Mouse (Mus musculus) embryonic facial prominence, embryonic 10.5 days (tissue): ENCODE results near the gene Ncoa3. TPM values are rescaled to one million over a fixed set of nuclear protein-coding genes. Genes with fewer than 3 reads are reported as not detected.
A peak's percentile ranks its signal among the peaks of the same experiment; 100 is the strongest.

Experiments
- DNase-seq: peaks from one replicate; pipeline ENCODE4 v3.0.0-alpha.2; 2017; ENCODE audit warnings: low spot score
- H3K27ac ChIP-seq: fragments of 300-500 bp; sonication (generic); replicated peaks from 2 replicates; pipeline ENCODE4 v1.5.1; 2016; ENCODE audit warnings: mild to moderate bottlenecking
- H3K27me3 ChIP-seq: fragments of 300-500 bp; sonication (generic); replicated peaks from 2 replicates; pipeline ENCODE4 v1.6.1; 2016; ENCODE audit warnings: low read depth, mild to moderate bottlenecking; ENCODE audit not compliant: poor library complexity, severe bottlenecking
- H3K36me3 ChIP-seq: fragments of 300-500 bp; sonication (generic); replicated peaks from 2 replicates; pipeline ENCODE4 v1.6.1; 2016; ENCODE audit warnings: mild to moderate bottlenecking, moderate library complexity
- H3K4me1 ChIP-seq: fragments of 300-500 bp; sonication (generic); 2 replicates; pipeline ENCODE4 v1.6.1; 2016
- H3K4me3 ChIP-seq: fragments of 300-500 bp; sonication (generic); 2 replicates; pipeline ENCODE4 v1.5.1; 2016; ENCODE audit warnings: mild to moderate bottlenecking, moderate library complexity
- H3K9me3 ChIP-seq: fragments of 300-500 bp; sonication (generic); 2 replicates; pipeline ENCODE4 v1.6.1; 2016; ENCODE audit warnings: mild to moderate bottlenecking
- WGBS: fragments of 180-500 bp; shearing (Covaris S2); methylation state at CpG from one replicate; pipeline ENCODE4 v1.1.7; 2016; 5-methylcytosine and 5-hydroxymethylcytosine counted together
- polyA plus RNA-seq: library from polyadenylated mRNA; unstranded; fragments of >200 nt; fragmentation: Nextera tagmentation; extraction: Ambion mirVana; gene quantifications from 2 replicates; pipeline ENCODE4 v1.2.1, GENCODE M21; 2016

Ncoa3 gene
- polyA plus RNA-seq, 1 experiment from 2014 or later, result 16.0 TPM

- Histone ChIP-seq H3K36me3 (peaks cover 97% of the 10 kb centered on the region), H3K27ac (no peak overlapping the region), H3K9me3 (no peaks in the 10 kb centered on the region), H3K4me3 (no peak overlapping the region), H3K4me1 (peaks cover 44% of the 10 kb centered on the region), H3K27me3 (no peaks in the 10 kb centered on the region)
- WGBS, result 91% methylated on average over 9 of the region's 9 CpGs
- no peak for DNase-seq
Measured at GRCm38 (mm10) chr2:166088991-166089390, 96.6 kb downstream of the Ncoa3 start.

GRCm38 (mm10) chr2:166090131-166090581 is 97.7 kb downstream of the Ncoa3 start:
- Histone ChIP-seq H3K27ac (peak overlapping the region; percentile 73), H3K36me3 (peaks cover 99% of the 10 kb centered on the region), H3K4me1 (peaks cover 40% of the 10 kb centered on the region), H3K27me3 (no peaks in the 10 kb centered on the region), H3K9me3 (no peaks in the 10 kb centered on the region), H3K4me3 (peak overlapping the region; percentile 5; the same call in 1 of the 2 replicates)
- WGBS, result 29% methylated on average over 7 of the region's 7 CpGs
- peak; percentile 59 for DNase-seq

- Histone ChIP-seq H3K27ac (peak overlapping the region; percentile 57), H3K36me3 (peaks cover 99% of the 10 kb centered on the region), H3K27me3 (no peaks in the 10 kb centered on the region), H3K4me1 (peaks cover 39% of the 10 kb centered on the region), H3K9me3 (no peaks in the 10 kb centered on the region), H3K4me3 (no peak overlapping the region)
- DNase-seq, result no peak
Measured at GRCm38 (mm10) chr2:166091599-166091998, 99.2 kb downstream of the Ncoa3 start.

GRCm38 (mm10) chr2:166092412-166092811 is 100.0 kb downstream of the Ncoa3 start:
- no peak for DNase-seq
- no peak overlapping the region for H3K4me3 ChIP-seq
- H3K9me3 ChIP-seq, result no peaks in the 10 kb centered on the region
- peaks cover 98% of the 10 kb centered on the region for H3K36me3 ChIP-seq
- WGBS, result 91% methylated on average over 6 of the region's 6 CpGs
- no peaks in the 10 kb centered on the region for H3K27me3 ChIP-seq
- H3K27ac ChIP-seq, result no peak overlapping the region
- peaks cover 36% of the 10 kb centered on the region for H3K4me1 ChIP-seq

GRCm38 (mm10) chr2:166096300-166096699 is 103.9 kb downstream of the Ncoa3 start:
- Histone ChIP-seq H3K4me3 (no peak overlapping the region), H3K27me3 (no peaks in the 10 kb centered on the region), H3K4me1 (peaks cover 27% of the 10 kb centered on the region), H3K27ac (no peak overlapping the region), H3K9me3 (no peaks in the 10 kb centered on the region), H3K36me3 (peaks cover 98% of the 10 kb centered on the region)
- 95% methylated on average over 6 of the region's 6 CpGs for whole genome bisulfite sequencing
- no peak for DNase-seq

- no peaks in the 10 kb centered on the region for H3K27me3 ChIP-seq
- peaks cover 98% of the 10 kb centered on the region for H3K36me3 ChIP-seq
- H3K9me3 ChIP-seq, result no peaks in the 10 kb centered on the region
- H3K4me1 ChIP-seq, result peaks cover 24% of the 10 kb centered on the region
- H3K27ac ChIP-seq, result no peak overlapping the region
- DNase-seq, result no peak
- H3K4me3 ChIP-seq, result no peak overlapping the region
- 93% methylated on average over 1 of the region's 1 CpGs for WGBS
Measured at GRCm38 (mm10) chr2:166096834-166097233, 104.4 kb downstream of the Ncoa3 start.

- Histone ChIP-seq H3K9me3 (no peaks in the 10 kb centered on the region), H3K4me1 (peaks cover 19% of the 10 kb centered on the region), H3K27me3 (no peaks in the 10 kb centered on the region), H3K36me3 (peaks cover 98% of the 10 kb centered on the region), H3K4me3 (no peak overlapping the region), H3K27ac (peak overlapping the region; percentile 54; the same call in 1 of the 2 replicates)
- DNase-seq, result peak; percentile 43
- WGBS, result 82% methylated on average over 18 of the region's 18 CpGs
Measured at GRCm38 (mm10) chr2:166097443-166098291, 105.2 kb downstream of the Ncoa3 start.

GRCm38 (mm10) chr2:166098292-166098933 is 106.0 kb downstream of the Ncoa3 start:
- peaks cover 24% of the 10 kb centered on the region for H3K4me1 ChIP-seq
- no peak overlapping the region for H3K4me3 ChIP-seq
- WGBS, result 70% methylated on average over 15 of the region's 15 CpGs
- H3K36me3 ChIP-seq, result peaks cover 98% of the 10 kb centered on the region
- DNase-seq, result no peak
- H3K27ac ChIP-seq, result peak overlapping the region; percentile 54; the same call in 1 of the 2 replicates
- H3K27me3 ChIP-seq, result no peaks in the 10 kb centered on the region
- H3K9me3 ChIP-seq, result no peaks in the 10 kb centered on the region

GRCm38 (mm10) chr2:166100309-166101262 is 108.2 kb downstream of the Ncoa3 start:
- no peak overlapping the region for H3K4me3 ChIP-seq
- H3K27ac ChIP-seq, result no peak overlapping the region
- H3K9me3 ChIP-seq, result no peaks in the 10 kb centered on the region
- peaks cover 33% of the 10 kb centered on the region for H3K4me1 ChIP-seq
- no peaks in the 10 kb centered on the region for H3K27me3 ChIP-seq
- H3K36me3 ChIP-seq, result peaks cover 97% of the 10 kb centered on the region
- DNase-seq, result no peak
- 90% methylated on average over 21 of the region's 21 CpGs for whole genome bisulfite sequencing

GRCm38 (mm10) chr2:166102893-166103292 is 110.5 kb downstream of the Ncoa3 start:
- peak overlapping the region; percentile 31; the same call in 1 of the 2 replicates for H3K27ac ChIP-seq
- 75% methylated on average over 7 of the region's 7 CpGs for WGBS
- no peaks in the 10 kb centered on the region for H3K9me3 ChIP-seq
- no peak overlapping the region for H3K4me3 ChIP-seq
- no peak for DNase-seq
- peaks cover 98% of the 10 kb centered on the region for H3K36me3 ChIP-seq
- peaks cover 28% of the 10 kb centered on the region for H3K4me1 ChIP-seq
- H3K27me3 ChIP-seq, result no peaks in the 10 kb centered on the region

- Histone ChIP-seq H3K27ac (no peak overlapping the region), H3K27me3 (no peaks in the 10 kb centered on the region), H3K4me3 (no peak overlapping the region), H3K36me3 (peaks cover 97% of the 10 kb centered on the region), H3K4me1 (peaks cover 31% of the 10 kb centered on the region), H3K9me3 (no peaks in the 10 kb centered on the region)
- WGBS, result 88% methylated on average over 9 of the region's 9 CpGs
- DNase-seq, result no peak
Measured at GRCm38 (mm10) chr2:166105911-166106310, 113.5 kb downstream of the Ncoa3 start.

- Histone ChIP-seq H3K4me1 (peaks cover 32% of the 10 kb centered on the region), H3K9me3 (no peaks in the 10 kb centered on the region), H3K27ac (no peak overlapping the region), H3K27me3 (no peaks in the 10 kb centered on the region), H3K36me3 (peaks cover 97% of the 10 kb centered on the region), H3K4me3 (no peak overlapping the region)
- 69% methylated on average over 2 of the region's 2 CpGs for WGBS
- DNase-seq, result no peak
Measured at GRCm38 (mm10) chr2:166106631-166107030, 114.2 kb downstream of the Ncoa3 start.
